Mouse (Mus musculus): ENCODE results near the gene Sema3f. TPM values are rescaled to one million over a fixed set of nuclear protein-coding genes. Genes with fewer than 3 reads are reported as not detected.
A peak's percentile ranks its signal among the peaks of the same experiment; 100 is the strongest.

Sema3f gene
- polyA plus RNA-seq, 1 experiment from 2014 or later: 13.7 TPM

DNA sequence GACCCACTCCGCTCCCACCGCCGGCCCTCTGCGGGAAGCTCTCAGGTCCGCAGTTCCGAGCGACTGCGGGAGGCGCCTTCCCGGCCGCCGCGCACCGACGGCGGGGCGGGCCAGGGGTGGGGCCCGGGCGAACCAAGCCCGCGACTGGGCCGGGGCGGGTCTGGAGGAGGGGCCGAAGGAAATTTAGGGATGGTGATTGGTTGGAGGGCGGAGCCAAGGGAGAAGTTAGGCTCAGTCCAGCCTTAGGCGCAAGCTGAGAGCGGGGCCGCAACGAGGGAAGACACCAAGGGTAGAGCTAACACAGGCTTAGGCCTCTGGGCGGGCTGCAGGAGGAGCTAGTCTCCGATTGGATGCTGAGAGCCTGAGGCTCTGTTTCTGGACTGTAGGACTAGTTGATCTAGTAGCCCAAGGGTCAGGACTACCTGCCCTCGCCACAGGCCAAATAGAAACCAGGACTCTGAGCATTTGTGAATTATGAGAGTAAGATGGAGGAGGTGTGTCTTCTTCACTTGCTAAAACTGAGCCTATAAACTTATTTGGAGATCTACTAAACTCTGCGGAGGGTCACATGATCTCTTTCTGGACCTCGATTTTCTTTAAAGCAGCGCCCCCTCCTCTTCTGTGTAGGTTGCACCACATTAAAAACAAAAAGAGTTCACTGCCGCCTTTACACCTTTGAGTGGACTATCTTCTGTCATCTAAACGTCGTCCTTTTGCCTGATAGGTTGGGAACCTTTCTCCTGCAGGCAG is 74.8 kb downstream of the Sema3f start, which contains the start of gene Gnai2:
Gene Gnai2, minus strand, starts transcription at position 89 of the 750 bp plus-strand sequence.
- peak within 1 kb of the TSS; percentile 98 for H3K4me2 ChIP-seq
- peak; percentile 96 for ATAC-seq (ENCODE audit: borderline replicate concordance, extremely low read depth, low FRiP score, low TSS enrichment)

DNA sequence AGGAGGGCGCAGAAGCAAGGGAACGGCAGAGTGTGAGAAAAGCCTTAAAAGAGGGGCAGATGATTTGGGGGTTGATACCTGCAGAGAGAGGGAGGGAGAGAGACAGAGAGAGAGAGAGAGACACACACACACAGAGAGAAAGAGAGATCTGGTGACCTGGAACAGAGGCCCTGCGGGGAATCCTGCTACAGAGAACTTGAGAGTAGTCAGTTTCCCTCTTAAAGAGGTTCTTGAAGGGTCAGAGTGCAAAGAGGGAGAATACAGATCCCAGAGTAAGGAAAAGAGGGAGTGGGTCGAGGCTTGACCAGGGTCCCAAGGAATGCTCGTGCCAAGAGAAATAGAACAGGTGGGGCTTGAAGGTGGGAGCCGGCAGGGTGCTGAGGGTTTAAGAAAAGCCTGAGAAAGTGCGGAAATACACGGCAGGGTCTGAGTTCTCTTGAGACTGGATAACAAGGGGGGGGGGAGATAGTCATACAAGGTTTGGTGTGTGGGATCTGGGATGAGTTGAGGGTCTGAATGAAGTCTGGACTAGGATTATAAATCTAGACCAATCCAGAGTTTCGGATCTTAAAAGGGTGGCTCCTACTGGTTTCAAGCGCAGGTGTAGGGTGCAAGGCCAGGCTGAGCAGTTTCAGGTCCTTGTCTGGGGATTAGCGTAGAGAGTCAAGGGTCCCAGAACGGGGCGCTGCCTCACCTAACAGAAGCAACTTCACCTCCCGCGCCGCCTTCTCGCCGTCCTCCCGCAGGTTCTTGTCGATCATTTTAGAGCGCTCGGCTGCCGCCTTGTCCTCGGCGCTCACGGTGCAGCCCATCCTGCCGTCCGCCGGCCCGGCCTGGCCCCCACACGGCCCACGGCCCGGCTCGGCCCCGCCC is 75.6 kb downstream of the Sema3f start:
- peak overlapping the region; percentile 98 for H3K4me2 ChIP-seq
- peak overlapping the region; percentile 77 for H3K4me3 ChIP-seq
- peaks cover 45% of the 10 kb centered on the region for H3K4me1 ChIP-seq
- no peaks in the 10 kb centered on the region for H3K27me3 ChIP-seq
- no peaks in the 10 kb centered on the region for H3K36me3 ChIP-seq
- under 1% methylated on average over 35 of the region's 35 CpGs for WGBS
- H3K9ac ChIP-seq: peak overlapping the region; percentile 76
- H3K9me3 ChIP-seq: no peaks in the 10 kb centered on the region
- peak; percentile 1; the same call in 1 of the 2 replicates for ATAC-seq (ENCODE audit: borderline replicate concordance, extremely low read depth, low FRiP score, low TSS enrichment)
- H3K27ac ChIP-seq: peak overlapping the region; percentile 90

More for the DNA sequence above, 74.8 kb downstream of the Sema3f start, which contains the start of gene Gnai2:
- Histone ChIP-seq H3K9ac (peak within 1 kb of the TSS; percentile 76), H3K27ac (peak within 1 kb of the TSS; percentile 90), H3K36me3 (no peaks in the 10 kb centered on the region), H3K27me3 (no peaks in the 10 kb centered on the region), H3K4me1 (peaks cover 37% of the 10 kb centered on the region), H3K4me3 (peak within 1 kb of the TSS; percentile 77), H3K9me3 (no peaks in the 10 kb centered on the region)
- 3% methylated on average over 38 of the region's 38 CpGs for WGBS

DNA sequence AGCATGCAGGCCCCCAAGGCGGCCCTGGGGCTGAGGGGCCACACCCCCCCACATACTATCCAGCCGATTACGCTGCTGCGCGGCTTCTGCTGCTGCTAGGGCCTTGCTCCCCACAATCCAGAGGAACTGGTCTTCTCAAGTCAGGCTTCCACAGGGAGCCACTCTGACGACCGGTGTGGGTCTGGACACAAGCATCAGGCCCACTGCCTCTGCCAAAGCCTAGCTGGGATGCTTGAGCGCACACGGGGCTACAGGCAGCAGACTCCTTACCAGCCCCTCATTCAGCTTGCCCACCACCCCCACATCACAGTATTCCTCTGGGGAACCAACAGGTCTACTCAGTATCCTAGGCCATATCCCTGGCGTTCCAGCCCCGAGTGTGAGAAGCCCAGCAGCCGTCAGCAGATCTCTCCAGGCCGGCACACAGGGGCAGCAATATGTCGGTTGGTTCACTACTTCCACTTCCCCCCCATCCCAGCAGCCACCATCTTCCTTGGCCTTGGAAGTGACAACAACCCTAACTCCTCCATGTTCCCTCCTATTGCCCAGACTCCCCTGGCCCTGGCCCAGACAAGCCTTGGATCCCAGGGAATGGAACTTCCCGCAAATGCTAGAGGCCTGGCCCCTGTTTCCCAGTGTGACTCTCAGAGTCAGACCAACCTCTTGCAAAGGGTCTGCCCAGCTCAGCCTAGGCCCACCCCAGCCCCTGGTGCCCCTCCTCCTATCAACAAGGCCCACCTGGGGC is 76.4 kb downstream of the Sema3f start:
- 0 out of 2 replicates have a peak, but pooled peaks have one; percentile 5 for ATAC-seq (ENCODE audit: borderline replicate concordance, extremely low read depth, low FRiP score, low TSS enrichment)
- Histone ChIP-seq H3K4me2 (peak overlapping the region; percentile 98), H3K4me1 (peaks cover 53% of the 10 kb centered on the region)

DNA sequence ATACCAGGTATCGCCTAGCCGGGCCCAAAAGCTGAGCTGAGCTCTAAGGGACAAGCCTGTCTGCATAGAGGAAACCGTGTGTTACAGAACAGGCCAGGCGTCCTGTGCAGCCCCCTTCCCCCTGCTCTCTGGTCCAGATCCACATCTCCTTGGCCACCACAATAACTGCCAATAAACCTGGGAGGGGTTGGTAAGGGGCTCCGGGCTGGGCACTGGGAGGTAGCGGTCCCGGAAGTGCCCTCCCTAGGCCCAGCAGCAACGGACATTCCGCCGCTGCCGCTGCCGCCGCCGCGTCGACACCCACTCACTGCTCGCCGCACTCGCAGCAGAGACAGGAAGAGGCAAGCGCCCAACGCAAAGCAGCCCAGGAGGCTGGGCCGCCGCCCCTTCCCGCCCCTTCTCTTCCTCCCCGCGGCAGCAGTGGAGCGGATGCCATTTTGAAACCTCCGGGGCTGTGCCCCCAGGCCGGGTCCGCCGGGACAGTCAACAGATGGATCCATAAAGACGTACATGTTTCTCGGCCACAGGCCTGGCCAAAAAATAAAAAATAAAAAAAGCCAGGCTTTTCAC is 77.1 kb downstream of the Sema3f start:
- 2% methylated on average over 33 of the region's 33 CpGs for WGBS

More for the DNA sequence above, 76.4 kb downstream of the Sema3f start:
- H3K9me3 ChIP-seq: no peaks in the 10 kb centered on the region
- H3K36me3 ChIP-seq: no peaks in the 10 kb centered on the region
- H3K27me3 ChIP-seq: no peaks in the 10 kb centered on the region
- H3K4me3 ChIP-seq: peak overlapping the region; percentile 77
- peak overlapping the region; percentile 76 for H3K9ac ChIP-seq
- 0% methylated on average over 15 of the region's 15 CpGs for WGBS
- peak overlapping the region; percentile 90 for H3K27ac ChIP-seq

DNA sequence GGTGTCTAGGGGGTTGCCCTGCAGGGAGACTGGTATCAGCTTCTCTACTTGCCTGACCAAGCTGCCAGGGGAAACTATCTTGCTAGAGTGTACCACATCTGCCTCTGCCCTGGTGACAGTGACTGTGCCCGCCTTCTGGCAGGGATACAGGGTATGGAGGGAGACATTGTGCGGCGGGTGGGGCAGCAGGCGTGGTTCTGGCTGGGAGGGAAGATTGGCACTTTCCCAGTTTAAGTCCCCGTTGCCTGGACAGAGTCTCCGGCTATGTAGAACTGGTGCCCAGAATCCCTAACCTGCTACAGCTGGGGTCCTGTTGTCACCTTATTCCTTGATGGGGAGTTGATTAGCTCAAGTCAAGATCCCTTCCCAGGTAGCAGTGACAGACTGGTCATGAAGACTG is 77.8 kb downstream of the Sema3f start:
- peaks cover 66% of the 10 kb centered on the region for H3K4me1 ChIP-seq
- 53% methylated on average over 6 of the region's 6 CpGs for WGBS
- H3K4me2 ChIP-seq: peak overlapping the region; percentile 98

More for the DNA sequence above, 77.1 kb downstream of the Sema3f start:
- Histone ChIP-seq H3K4me2 (peak overlapping the region; percentile 98), H3K27me3 (no peaks in the 10 kb centered on the region), H3K4me3 (peak overlapping the region; percentile 77), H3K9me3 (no peaks in the 10 kb centered on the region), H3K9ac (peak overlapping the region; percentile 76), H3K36me3 (no peaks in the 10 kb centered on the region), H3K4me1 (peaks cover 59% of the 10 kb centered on the region), H3K27ac (peak overlapping the region; percentile 90)
- peak; percentile 55 for ATAC-seq (ENCODE audit: borderline replicate concordance, extremely low read depth, low FRiP score, low TSS enrichment)

DNA sequence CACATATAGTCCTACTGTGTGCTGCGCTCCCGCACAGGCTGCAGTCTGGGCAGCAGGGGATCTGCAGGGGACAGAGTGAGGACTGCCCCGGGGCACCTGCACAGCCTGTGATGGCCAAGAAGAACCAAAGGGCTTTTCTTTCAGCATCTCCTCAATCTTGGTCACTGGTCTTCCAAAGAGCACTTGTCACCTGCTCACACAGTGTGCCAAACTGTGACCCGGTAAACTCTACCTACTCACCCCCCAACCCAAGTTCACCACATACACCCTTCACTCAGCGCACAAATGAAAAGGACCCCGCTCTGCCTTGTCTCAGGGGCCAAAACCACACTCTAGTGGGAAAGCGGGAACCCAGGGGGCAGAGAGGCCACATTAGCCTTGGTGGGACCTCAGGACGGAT is 78.4 kb downstream of the Sema3f start:
- no peaks in the 10 kb centered on the region for H3K36me3 ChIP-seq
- no peaks in the 10 kb centered on the region for H3K27me3 ChIP-seq
- 0 out of 2 replicates have a peak overlapping the region, but pooled peaks have one; percentile 76 for H3K9ac ChIP-seq
- peak overlapping the region; percentile 98 for H3K4me2 ChIP-seq
- H3K9me3 ChIP-seq: no peaks in the 10 kb centered on the region
- 95% methylated on average over 8 of the region's 8 CpGs for WGBS
- peaks cover 73% of the 10 kb centered on the region for H3K4me1 ChIP-seq
- peak overlapping the region; percentile 77; the same call in 1 of the 2 replicates for H3K4me3 ChIP-seq
- no peak for ATAC-seq (ENCODE audit: borderline replicate concordance, extremely low read depth, low FRiP score, low TSS enrichment)
- H3K27ac ChIP-seq: peak overlapping the region; percentile 90; the same call in 1 of the 2 replicates

More for the DNA sequence above, 77.8 kb downstream of the Sema3f start:
- no peaks in the 10 kb centered on the region for H3K36me3 ChIP-seq
- peak overlapping the region; percentile 77 for H3K4me3 ChIP-seq
- ATAC-seq (ENCODE audit: borderline replicate concordance, extremely low read depth, low FRiP score, low TSS enrichment): no peak
- no peaks in the 10 kb centered on the region for H3K9me3 ChIP-seq
- H3K9ac ChIP-seq: peak overlapping the region; percentile 76
- no peaks in the 10 kb centered on the region for H3K27me3 ChIP-seq
- H3K27ac ChIP-seq: peak overlapping the region; percentile 90

Other genes with a start within 250 kb of the Sema3f start
- 39.7 and 42.7 TPM in 2 replicates for gene Tmem115, start 176.5 kb downstream of the Sema3f start, polyA plus RNA-seq (2015; fragmentation: Nextera tagmentation; extraction: Ambion mirVana)
- 26.0 and 28.4 TPM in 2 replicates for gene Cyb561d2, start 168.3 kb downstream of the Sema3f start, polyA plus RNA-seq (2015; fragmentation: Nextera tagmentation; extraction: Ambion mirVana)
- 39.2 and 42.2 TPM in 2 replicates for gene Nprl2, start 168.2 kb downstream of the Sema3f start, polyA plus RNA-seq (2015; fragmentation: Nextera tagmentation; extraction: Ambion mirVana)
- gene Zmynd10, start 163.2 kb downstream of the Sema3f start, polyA plus RNA-seq (2015; fragmentation: Nextera tagmentation; extraction: Ambion mirVana): 6.8 TPM in 2 replicates
- gene Rassf1, start 158.9 kb downstream of the Sema3f start, polyA plus RNA-seq (2015; fragmentation: Nextera tagmentation; extraction: Ambion mirVana): 57.7 and 64.1 TPM in 2 replicates
- 37.7 and 39.7 TPM in 2 replicates for gene Tusc2, start 147.2 kb downstream of the Sema3f start, polyA plus RNA-seq (2015; fragmentation: Nextera tagmentation; extraction: Ambion mirVana)
- 105 and 109 TPM in 2 replicates for gene Hyal2, start 142.5 kb downstream of the Sema3f start, polyA plus RNA-seq (2015; fragmentation: Nextera tagmentation; extraction: Ambion mirVana)
- 8.4 and 9.6 TPM in 2 replicates for gene Hyal1, start 133.5 kb downstream of the Sema3f start, polyA plus RNA-seq (2015; fragmentation: Nextera tagmentation; extraction: Ambion mirVana)
- gene Naa80, start 131.6 kb downstream of the Sema3f start, polyA plus RNA-seq (2015; fragmentation: Nextera tagmentation; extraction: Ambion mirVana): 18.2 and 18.6 TPM in 2 replicates
- 0.99 and 1.4 TPM in 2 replicates for gene Hyal3, start 129.7 kb downstream of the Sema3f start, polyA plus RNA-seq (2015; fragmentation: Nextera tagmentation; extraction: Ambion mirVana)
- gene Ifrd2, start 122.8 kb downstream of the Sema3f start, polyA plus RNA-seq (2015; fragmentation: Nextera tagmentation; extraction: Ambion mirVana): 40.0 and 44.2 TPM in 2 replicates
- gene Sema3b, start 101.2 kb downstream of the Sema3f start, polyA plus RNA-seq (2015; fragmentation: Nextera tagmentation; extraction: Ambion mirVana): 8.2 and 9.1 TPM in 2 replicates
- 469 and 478 TPM in 2 replicates for gene Gnai2, start 75.1 kb downstream of the Sema3f start, polyA plus RNA-seq (2015; fragmentation: Nextera tagmentation; extraction: Ambion mirVana)
- 3.9 and 4.1 TPM in 2 replicates for gene Slc38a3, start 40.9 kb downstream of the Sema3f start, polyA plus RNA-seq (2015; fragmentation: Nextera tagmentation; extraction: Ambion mirVana)
- 0.54 and 0.93 TPM in 2 replicates for gene Gnat1, start 30.8 kb downstream of the Sema3f start, polyA plus RNA-seq (2015; fragmentation: Nextera tagmentation; extraction: Ambion mirVana)
- gene Rbm5, start 60.5 kb upstream of the Sema3f start, polyA plus RNA-seq (2015; fragmentation: Nextera tagmentation; extraction: Ambion mirVana): 188 and 202 TPM in 2 replicates
- gene Rbm6, start 162.8 kb upstream of the Sema3f start, polyA plus RNA-seq (2015; fragmentation: Nextera tagmentation; extraction: Ambion mirVana): 68.7 and 74.0 TPM in 2 replicates
- gene Mon1a, start 177.7 kb upstream of the Sema3f start, polyA plus RNA-seq (2015; fragmentation: Nextera tagmentation; extraction: Ambion mirVana): 11.0 and 12.6 TPM in 2 replicates
- gene Mst1r, start 196.4 kb upstream of the Sema3f start, polyA plus RNA-seq (2015; fragmentation: Nextera tagmentation; extraction: Ambion mirVana): 4.4 TPM in 2 replicates
- not detected in 2 replicates for gene Actl11, start 218.0 kb upstream of the Sema3f start, polyA plus RNA-seq (2015; fragmentation: Nextera tagmentation; extraction: Ambion mirVana)
- gene Camkv, start 225.2 kb upstream of the Sema3f start, polyA plus RNA-seq (2015; fragmentation: Nextera tagmentation; extraction: Ambion mirVana): 2.8 and 3.1 TPM in 2 replicates
- 26.8 and 31.5 TPM in 2 replicates for gene Traip, start 239.7 kb upstream of the Sema3f start, polyA plus RNA-seq (2015; fragmentation: Nextera tagmentation; extraction: Ambion mirVana)